Mouse (Mus musculus) heart, adult 2 months (tissue): ENCODE measurements around the gene 1700001J03Rik. TPM values are rescaled to one million over a fixed set of nuclear protein-coding genes. Genes with fewer than 3 reads are reported as not detected.
A peak's percentile ranks its signal among the peaks of the same experiment; 100 is the strongest.
"Not testable (repeated sequence)": the region's sequence is repeated elsewhere in the genome, so short reads cannot be mapped to it uniquely, and the experiment has no call there.

ENCODE experiments used
- DNase-seq, 2 experiments: peaks; one replicate each; pipeline ENCODE4 v3.0.0; 2021
- H3K27ac ChIP-seq: fragments of 200-600 bp; 2 replicates; pipeline ENCODE4 v1.8.1; 2022
- H3K27me3 ChIP-seq: fragments of 200-500 bp; 2 replicates; pipeline ENCODE4 v1.6.1; 2012; ENCODE audit warnings: mild to moderate bottlenecking, low read length, inconsistent platforms, mixed read lengths; ENCODE audit not compliant: control insufficient read depth, insufficient read depth
- H3K36me3 ChIP-seq: fragments of 200-500 bp; 2 replicates; pipeline ENCODE4 v1.6.1; 2012; ENCODE audit warnings: low read length, inconsistent platforms; ENCODE audit not compliant: control insufficient read depth, insufficient read depth
- H3K4me1 ChIP-seq: fragments of 200-500 bp; 2 replicates; pipeline ENCODE4 v1.6.1; 2011; ENCODE audit warnings: low read length; ENCODE audit not compliant: control insufficient read depth, insufficient read depth
- H3K4me3 ChIP-seq: fragments of 200-600 bp; 2 replicates; pipeline ENCODE4 v1.8.1; 2022
- H3K79me2 ChIP-seq: fragments of 200-500 bp; replicated peaks from 2 replicates; pipeline ENCODE4 v1.6.1; 2012; ENCODE audit warnings: mild to moderate bottlenecking, inconsistent platforms, low read length, moderate library complexity, mixed read lengths; ENCODE audit not compliant: control insufficient read depth, insufficient read depth
- H3K9ac ChIP-seq: fragments of 200-500 bp; 2 replicates; pipeline ENCODE4 v1.6.1; 2012; ENCODE audit warnings: low read depth, mild to moderate bottlenecking, control low read depth, inconsistent platforms, low read length, mixed read lengths
- CTCF ChIP-seq: fragments of 200-600 bp; IDR thresholded peaks from 2 replicates; pipeline ENCODE4 v1.8.1; 2022; ENCODE audit warnings: antibody characterized with exemption, mild to moderate bottlenecking, moderate library complexity
- EP300 ChIP-seq: fragments of 200-500 bp; IDR thresholded peaks from 2 replicates; pipeline ENCODE4 v1.6.1; 2011; ENCODE audit warnings: low read depth, low read length, control low read depth; ENCODE audit not compliant: insufficient read depth
- POLR2A ChIP-seq: fragments of 200-500 bp; IDR thresholded peaks from 2 replicates; pipeline ENCODE4 v1.6.1; 2011; ENCODE audit warnings: mild to moderate bottlenecking, low read depth, low read length, control low read depth; ENCODE audit not compliant: insufficient read depth
- WGBS: fragments of 180-500 bp; shearing (Covaris S2); methylation state at CpG from one replicate; pipeline ENCODE4 v1.1.7; 2018; 5-methylcytosine and 5-hydroxymethylcytosine counted together
- intact Hi-C: fragments of 180-260 bp; cut with DNase I; formaldehyde crosslinking; loops from one replicate; pipeline ENCODE4 v1.15.1; 2025
- polyA plus RNA-seq: library from polyadenylated mRNA; depleted of rRNA; stranded (reverse); fragments of >200 nt; gene quantifications from 2 replicates; pipeline ENCODE4 v1.2.3, GENCODE M21; 2012
- total RNA-seq, 2 experiments: library from RNA; stranded (reverse); gene quantifications; 2 replicates each; pipeline ENCODE4 v1.2.3; 2021

1700001J03Rik gene
- total and polyA plus RNA-seq, 3 experiments, result 0.55 to 0.68 TPM; not detected in 1

GRCm38 (mm10) chr5:146193360-146193759 lies 8.3 kb upstream of the 1700001J03Rik start:
- Histone ChIP-seq H3K4me3 (no peak overlapping the region), H3K9ac (no peak overlapping the region), H3K79me2 (no peaks in the 10 kb centered on the region), H3K27me3 (no peaks in the 10 kb centered on the region), H3K27ac (no peak overlapping the region), H3K4me1 (no peaks in the 10 kb centered on the region), H3K36me3 (no peaks in the 10 kb centered on the region)
- TF ChIP-seq CTCF (no peak), EP300 (no peak), POLR2A (no peak)
- intact Hi-C loops, result no loop called here
- no peak for DNase-seq
- WGBS, result 81% methylated on average over 8 of the region's 8 CpGs

- WGBS, result 42% methylated on average over 3 of the region's 3 CpGs
- H3K27me3 ChIP-seq, result no peaks in the 10 kb centered on the region
- TF ChIP-seq POLR2A (no peak), CTCF (no peak), EP300 (no peak)
- no peaks in the 10 kb centered on the region for H3K79me2 ChIP-seq
- no peak for DNase-seq
- H3K36me3 ChIP-seq, result no peaks in the 10 kb centered on the region
- intact Hi-C loops, result no loop called here
- no peak overlapping the region for H3K27ac ChIP-seq
- H3K9ac ChIP-seq, result no peak overlapping the region
- no peaks in the 10 kb centered on the region for H3K4me1 ChIP-seq
- no peak overlapping the region for H3K4me3 ChIP-seq
Measured at GRCm38 (mm10) chr5:146190501-146191269, 5.6 kb upstream of the 1700001J03Rik start.

DNA sequence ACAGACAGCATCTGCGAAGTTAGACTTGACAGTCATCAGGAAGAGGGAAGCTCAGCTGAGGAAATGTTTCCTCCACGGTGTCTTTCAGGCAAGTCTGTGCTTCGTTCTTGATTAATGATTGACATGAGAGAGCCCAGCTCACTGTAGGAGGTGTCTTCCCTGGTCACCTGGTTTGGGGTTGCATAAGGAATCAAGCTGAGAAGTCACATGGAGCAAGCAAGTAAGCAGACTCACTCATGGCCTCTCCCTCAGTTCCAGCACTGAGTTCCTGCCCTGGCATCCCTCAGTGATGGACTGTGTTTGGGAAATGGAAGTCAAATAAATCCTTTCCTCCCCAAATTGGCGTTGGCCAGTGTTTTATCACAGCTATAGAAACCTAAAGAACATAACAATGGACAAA lies 5.0 kb upstream of the 1700001J03Rik start:
- no peak for TF ChIP-seq CTCF
- no peak for TF ChIP-seq EP300
- no peak for TF ChIP-seq POLR2A
- WGBS, result 61% methylated on average over 4 of the region's 4 CpGs
- H3K4me3 ChIP-seq, result no peak overlapping the region
- no peaks in the 10 kb centered on the region for H3K4me1 ChIP-seq
- H3K27me3 ChIP-seq, result no peaks in the 10 kb centered on the region
- no peaks in the 10 kb centered on the region for H3K36me3 ChIP-seq
- intact Hi-C loops, result no loop called here
- no peak overlapping the region for H3K9ac ChIP-seq
- DNase-seq, result no peak
- H3K27ac ChIP-seq, result no peak overlapping the region
- H3K79me2 ChIP-seq, result no peaks in the 10 kb centered on the region

DNA sequence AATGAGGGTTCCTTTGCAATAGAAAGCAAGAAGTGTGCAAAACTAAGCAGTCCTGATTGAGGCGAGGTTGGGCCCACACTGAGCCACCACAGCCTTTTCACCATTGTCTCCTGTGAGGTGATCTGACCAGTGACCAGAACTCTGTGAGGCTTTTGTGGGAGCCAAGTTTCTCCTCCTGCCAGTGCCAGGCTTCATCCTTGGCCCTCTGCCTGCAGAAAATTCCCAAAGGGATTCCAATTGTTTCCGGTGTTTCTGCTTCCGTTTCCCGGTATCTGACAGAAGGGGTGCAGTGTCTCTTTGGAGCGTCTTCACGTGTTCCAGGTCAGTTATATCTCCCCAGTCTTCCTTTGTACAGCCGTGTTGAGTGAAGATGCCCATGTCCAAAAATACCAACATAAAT lies 3.6 kb upstream of the 1700001J03Rik start:
- TF ChIP-seq POLR2A (no peak), EP300 (no peak), CTCF (no peak)
- WGBS, result 48% methylated on average over 7 of the region's 7 CpGs
- Histone ChIP-seq H3K9ac (no peak overlapping the region), H3K36me3 (no peaks in the 10 kb centered on the region), H3K79me2 (no peaks in the 10 kb centered on the region), H3K27ac (no peak overlapping the region), H3K4me1 (no peaks in the 10 kb centered on the region), H3K4me3 (no peak overlapping the region), H3K27me3 (no peaks in the 10 kb centered on the region)
- intact Hi-C loops, result loop anchor here (10.0 kb wide), 1 partner anchor 146 kb away; no protein-coding TSS in a partner anchor
- DNase-seq, result no peak

GRCm38 (mm10) chr5:146188144-146188543 lies 3.0 kb upstream of the 1700001J03Rik start:
- no peak overlapping the region for H3K27ac ChIP-seq
- no peaks in the 10 kb centered on the region for H3K27me3 ChIP-seq
- no peak for DNase-seq
- WGBS, result 89% methylated on average over 1 of the region's 1 CpGs
- H3K9ac ChIP-seq, result no peak overlapping the region
- no peak overlapping the region for H3K4me3 ChIP-seq
- TF ChIP-seq EP300 (no peak), CTCF (no peak), POLR2A (no peak)
- no peaks in the 10 kb centered on the region for H3K79me2 ChIP-seq
- H3K36me3 ChIP-seq, result no peaks in the 10 kb centered on the region
- H3K4me1 ChIP-seq, result no peaks in the 10 kb centered on the region
- intact Hi-C loops, result loop anchor here (10.0 kb wide), 1 partner anchor 147 kb away; no protein-coding TSS in a partner anchor

GRCm38 (mm10) chr5:146187441-146187840 lies 2.3 kb upstream of the 1700001J03Rik start:
- intact Hi-C loops, result loop anchor here (1.0 to 10.0 kb wide), 2 partner anchors 116 to 147 kb away; no protein-coding TSS in a partner anchor
- TF ChIP-seq CTCF (peak; percentile 75), EP300 (0 out of 2 replicates have a peak, but pooled peaks have one; percentile 39)
- WGBS, result 19% methylated on average over 5 of the region's 5 CpGs
- peak; percentile 49 to 62 for DNase-seq
- H3K9ac ChIP-seq, H3K27ac ChIP-seq, H3K4me3 ChIP-seq, H3K79me2 ChIP-seq, H3K27me3 ChIP-seq, H3K36me3 ChIP-seq, H3K4me1 ChIP-seq: not testable (repeated sequence)
